Mouse (Mus musculus) gonadal fat pad, adult 2 months (tissue): ENCODE results near the gene Vsig8. TPM values are rescaled to one million over a fixed set of nuclear protein-coding genes. Genes with fewer than 3 reads are reported as not detected.
A peak's percentile ranks its signal among the peaks of the same experiment; 100 is the strongest.

ENCODE experiments used
- DNase-seq: peaks from one replicate; pipeline ENCODE4 v3.0.0-alpha.2; 2012; ENCODE audit warnings: low read depth
- polyA plus RNA-seq: library from polyadenylated mRNA; depleted of rRNA; stranded (reverse); fragments of >200 nt; gene quantifications from 2 replicates; pipeline ENCODE4 v1.2.3, GENCODE M21; 2012

The Vsig8 gene
- polyA plus RNA-seq, 1 experiment: 0.92 TPM

GRCm38 (mm10) chr1:172528701-172529100, 27.0 kb upstream of the Vsig8 start:
- peak; percentile 28 for DNase-seq

DNA sequence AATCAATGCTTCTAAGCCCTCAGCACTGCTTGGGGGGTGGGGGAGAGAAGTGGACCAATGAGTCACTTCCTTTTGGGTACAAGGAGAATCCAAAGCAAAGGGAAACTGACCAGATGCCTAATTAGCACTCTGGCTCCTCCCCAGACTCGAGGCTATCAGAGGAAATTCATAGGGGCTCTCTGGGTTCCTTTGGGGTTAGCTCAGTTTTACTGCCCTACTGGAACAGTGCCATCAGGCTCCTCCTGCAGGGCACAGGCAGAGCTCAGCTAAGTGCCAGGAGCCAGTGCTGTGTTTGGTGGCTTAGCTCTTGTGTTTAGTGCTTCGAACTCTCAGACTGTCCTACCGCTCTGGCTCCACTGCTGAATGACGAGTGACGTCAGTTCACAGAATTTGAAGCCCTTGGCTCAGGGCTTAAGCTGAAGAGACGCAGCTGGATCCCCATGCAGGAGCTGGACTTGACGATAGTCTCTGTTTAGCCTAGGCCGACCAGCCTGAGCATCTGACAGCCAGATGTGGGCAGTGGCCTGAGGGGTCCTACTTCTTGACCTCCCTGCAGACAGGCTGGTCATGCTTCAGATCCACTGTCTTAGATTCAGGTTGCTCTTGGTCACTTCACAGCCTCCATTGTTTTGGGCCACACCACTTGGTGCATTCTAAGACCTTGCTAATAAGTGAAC, 25.1 kb upstream of the Vsig8 start:
- DNase-seq: no peak

- DNase-seq: no peak
These were observed 23.2 kb upstream of the Vsig8 start for GRCm38 (mm10) chr1:172532551-172532950.

DNA sequence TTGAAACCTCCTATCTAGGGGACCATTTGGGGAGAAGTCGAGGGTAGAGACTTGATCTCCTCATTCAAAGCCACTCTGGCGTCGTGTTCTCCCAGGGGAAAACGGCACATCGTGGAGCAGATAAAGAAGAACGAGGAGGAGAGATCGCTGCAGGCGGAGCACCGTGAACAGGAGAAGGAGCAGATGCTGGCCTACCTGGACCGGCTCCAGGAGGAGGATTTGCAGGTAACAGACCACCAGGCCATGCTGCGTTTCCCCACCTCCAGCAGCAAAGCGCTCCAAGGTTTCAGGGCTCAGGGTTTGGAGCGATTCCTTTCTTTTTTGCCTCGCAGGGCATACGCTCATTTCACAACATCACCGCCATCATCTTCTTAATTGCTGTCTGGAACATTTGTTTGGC, 20.6 kb upstream of the Vsig8 start:
- no peak for DNase-seq

- DNase-seq: no peak
These were observed 15.9 kb upstream of the Vsig8 start for GRCm38 (mm10) chr1:172539827-172540226.

GRCm38 (mm10) chr1:172540283-172540820, 15.4 kb upstream of the Vsig8 start:
- no peak for DNase-seq

- DNase-seq: no peak
These were observed 9.7 kb upstream of the Vsig8 start for GRCm38 (mm10) chr1:172546062-172546461.

DNA sequence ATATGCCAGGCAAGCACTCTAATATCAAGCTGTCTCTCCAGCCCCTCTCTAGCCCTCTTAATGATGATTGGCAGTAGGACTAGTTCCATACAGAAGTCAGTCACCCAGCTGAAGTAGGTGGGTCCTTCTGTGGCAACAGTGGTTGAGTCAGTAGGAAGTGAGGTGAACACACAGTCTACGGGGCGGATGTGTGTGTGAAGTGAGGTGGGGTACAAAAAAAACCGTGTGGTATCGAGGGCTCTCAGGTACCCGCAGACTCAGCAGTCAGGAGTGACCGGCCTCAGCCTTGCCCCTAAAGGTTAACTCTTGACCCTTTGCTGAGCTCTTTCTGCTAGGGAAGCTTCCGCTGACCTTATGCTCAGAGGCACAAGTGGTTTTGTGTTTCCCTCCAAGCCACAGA, 7.2 kb upstream of the Vsig8 start:
- DNase-seq: no peak

DNA sequence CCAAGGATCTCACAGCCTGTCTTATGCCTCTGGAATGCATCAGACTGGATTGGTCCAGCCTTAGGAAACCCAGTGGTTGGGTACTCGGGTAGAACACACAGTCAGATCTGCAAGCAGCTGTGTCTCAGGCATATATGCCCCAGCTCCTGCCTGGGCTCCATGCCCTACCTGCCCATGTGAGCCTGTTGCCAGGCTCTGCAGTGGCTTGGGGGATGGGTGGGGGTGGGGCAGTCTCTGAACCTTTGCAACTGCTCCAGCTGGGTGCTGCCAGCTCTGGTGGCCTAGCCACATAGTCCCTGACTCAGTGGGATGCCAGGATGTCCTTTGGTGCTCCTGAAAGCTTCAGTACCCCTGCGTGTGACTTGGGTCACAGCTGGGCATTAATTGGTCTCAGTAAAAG, 6.4 kb upstream of the Vsig8 start:
- no peak for DNase-seq

- DNase-seq: no peak
These were observed 6.0 kb upstream of the Vsig8 start for GRCm38 (mm10) chr1:172549717-172550116.

DNA sequence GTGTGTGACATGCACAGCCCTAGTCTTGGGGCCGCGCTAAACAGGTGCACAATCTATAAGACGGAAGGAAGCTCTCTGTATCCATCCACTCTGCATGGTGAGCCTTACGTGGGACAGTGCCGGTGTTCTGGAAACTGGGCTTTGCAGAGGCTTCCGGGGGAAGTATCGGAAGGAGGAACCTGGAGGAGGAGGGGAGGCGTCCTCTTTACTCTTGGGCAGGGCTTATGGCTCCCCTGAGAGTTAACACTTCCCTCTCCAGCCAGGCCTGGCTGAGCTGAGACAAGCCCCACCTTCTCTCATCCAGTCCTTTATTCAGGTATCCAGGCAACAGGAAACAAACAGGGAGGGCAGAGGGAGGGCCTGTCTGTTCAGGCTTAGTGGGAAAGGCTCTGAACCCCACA, 5.2 kb upstream of the Vsig8 start:
- DNase-seq: no peak

- DNase-seq: no peak
These were observed 4.7 kb upstream of the Vsig8 start for GRCm38 (mm10) chr1:172551009-172551408.

DNA sequence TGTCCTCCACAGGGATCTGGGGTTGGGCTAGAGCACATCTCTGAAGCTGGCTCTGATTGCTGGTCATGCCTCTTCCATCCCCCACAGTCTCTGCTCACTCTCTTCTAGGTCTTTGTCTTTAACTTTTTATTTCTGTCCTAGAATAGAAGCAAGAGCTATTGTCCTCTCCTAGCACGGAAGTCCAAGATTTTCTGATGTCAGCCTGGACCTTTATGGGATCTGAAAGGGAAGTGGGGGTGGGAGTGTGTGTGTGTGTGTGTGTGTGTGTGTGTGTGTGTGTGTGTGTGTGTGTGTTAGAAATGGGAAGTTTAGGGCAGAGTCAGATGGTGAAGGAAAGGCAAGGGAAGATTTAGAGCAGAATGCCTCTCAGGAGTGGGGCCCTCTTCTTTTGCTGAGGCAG, 3.1 kb upstream of the Vsig8 start:
- DNase-seq: no peak

GRCm38 (mm10) chr1:172562641-172563464, 7.1 kb downstream of the Vsig8 start:
- no peak for DNase-seq

- DNase-seq: no peak
These were observed 7.7 kb downstream of the Vsig8 start for GRCm38 (mm10) chr1:172563465-172563828.

- no peak for DNase-seq
These were observed 10.4 kb downstream of the Vsig8 start for GRCm38 (mm10) chr1:172566131-172566530.

DNA sequence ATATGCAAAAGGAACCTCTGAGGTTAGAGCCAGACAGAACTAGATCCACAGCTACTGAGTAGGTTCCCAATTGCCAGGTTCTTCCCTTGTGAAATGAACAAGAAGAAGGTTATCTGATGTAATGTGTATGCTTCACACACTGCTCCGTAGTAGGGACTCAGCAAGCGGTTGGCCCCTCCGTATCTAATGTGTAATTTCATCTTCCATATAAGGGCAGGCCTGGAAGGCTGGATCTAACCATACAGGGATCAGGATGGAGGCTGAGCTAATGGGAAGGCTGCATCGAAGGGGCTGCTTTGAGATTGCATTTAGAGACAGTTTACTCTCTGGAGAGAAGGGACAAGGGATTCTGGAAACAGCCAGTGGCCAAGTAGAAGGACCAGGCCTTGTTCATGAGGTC, 12.0 kb downstream of the Vsig8 start:
- DNase-seq: no peak

- DNase-seq: no peak
These were observed 24.4 kb downstream of the Vsig8 start for GRCm38 (mm10) chr1:172580116-172580515.

GRCm38 (mm10) chr1:172582436-172582835, 26.7 kb downstream of the Vsig8 start:
- DNase-seq: no peak

- no peak for DNase-seq
These were observed 28.5 kb downstream of the Vsig8 start for GRCm38 (mm10) chr1:172584271-172584670.

DNA sequence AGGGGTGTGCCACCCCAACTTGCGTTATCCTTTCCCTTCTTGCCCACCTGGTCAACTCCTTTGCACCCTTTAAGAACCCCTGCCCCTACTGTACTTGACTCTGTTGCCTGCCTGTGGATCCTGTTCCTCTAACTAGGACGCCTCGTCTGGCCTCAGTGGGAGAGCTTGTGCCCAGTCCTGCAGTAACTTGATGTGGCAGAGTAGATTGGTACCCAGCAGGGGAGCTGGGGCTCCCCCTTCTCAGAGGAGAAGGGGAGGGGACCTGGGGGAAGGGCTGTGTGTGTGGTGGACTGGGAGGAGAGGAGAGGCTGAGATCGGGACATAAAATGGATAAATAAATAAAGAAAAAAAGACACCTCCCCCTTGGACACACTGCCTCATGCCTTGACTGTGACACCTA, 29.3 kb downstream of the Vsig8 start:
- no peak for DNase-seq

DNA sequence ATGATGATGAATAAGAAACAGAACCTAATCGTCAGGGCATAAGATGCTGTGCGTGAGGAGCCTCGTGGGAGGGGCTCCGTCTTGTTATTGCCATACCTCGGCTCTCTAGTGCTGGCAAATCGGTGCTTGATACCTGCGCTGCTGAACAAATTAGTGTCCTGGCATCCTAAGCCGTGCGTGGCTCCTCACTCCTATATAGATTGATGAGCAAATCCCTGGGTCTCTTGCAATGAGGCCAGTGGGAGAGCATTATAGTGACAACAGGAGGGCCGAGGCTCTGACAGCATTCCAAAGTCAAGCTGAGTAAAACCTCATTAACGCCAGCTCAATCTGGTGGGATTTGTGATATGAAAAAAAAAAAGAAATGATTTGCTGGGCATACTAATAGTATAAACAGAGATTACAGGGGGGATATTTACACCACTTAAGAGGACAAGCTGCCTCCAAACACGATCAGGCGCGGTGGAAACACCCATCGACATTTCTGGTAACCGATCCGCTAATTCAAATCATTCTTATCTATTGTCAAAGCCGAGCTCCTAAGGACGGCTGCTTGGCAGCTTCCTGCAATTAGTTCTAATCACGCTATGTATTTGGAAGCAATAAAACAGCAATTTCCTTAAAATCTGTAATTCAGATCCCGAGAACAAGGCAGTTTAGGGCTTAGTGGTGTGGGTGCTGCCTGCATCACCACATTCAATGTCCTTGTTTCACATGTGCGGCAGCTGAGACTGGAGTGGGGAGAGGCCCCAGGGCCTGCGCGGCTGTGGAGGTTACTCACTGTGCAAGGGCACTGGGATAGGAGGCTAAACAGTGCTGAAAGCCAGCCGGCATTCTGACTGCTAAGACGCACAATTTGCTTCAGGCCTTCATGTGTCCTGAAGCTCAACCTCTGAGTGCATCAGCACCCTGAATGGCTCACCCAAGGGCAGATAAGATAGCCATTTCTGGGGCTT, 30.2 kb downstream of the Vsig8 start:
- no peak for DNase-seq
